Mouse (Mus musculus) monocyte, adult 2 months (primary cell): ENCODE results near the gene Lonp2.

Experiments used
- DNase-seq, 2 experiments: peaks; one replicate each; pipeline ENCODE4 v3.0.0; 2022; ENCODE audit warnings: low spot score in 2 of 2, low read depth in 1 of 2

Lonp2 gene

GRCm38 (mm10) chr8:86617759-86618387, 6.0 kb upstream of the Lonp2 start:
- DNase-seq: no peak

GRCm38 (mm10) chr8:86623551-86623910, 312 bp upstream of the Lonp2 start:
- no peak for DNase-seq

GRCm38 (mm10) chr8:86624915-86625314, 1.1 kb downstream of the Lonp2 start:
- no peak for DNase-seq

GRCm38 (mm10) chr8:86630212-86630611, 6.4 kb downstream of the Lonp2 start:
- DNase-seq: no peak

GRCm38 (mm10) chr8:86631395-86631794, 7.6 kb downstream of the Lonp2 start:
- no peak for DNase-seq

- no peak for DNase-seq
These were observed 14.0 kb downstream of the Lonp2 start for GRCm38 (mm10) chr8:86637826-86638225.

- DNase-seq: no peak
These were observed 15.1 kb downstream of the Lonp2 start for GRCm38 (mm10) chr8:86638981-86639380.

- DNase-seq: no peak
These were observed 18.8 kb downstream of the Lonp2 start for GRCm38 (mm10) chr8:86642682-86643081.

GRCm38 (mm10) chr8:86644661-86645060, 20.8 kb downstream of the Lonp2 start:
- no peak for DNase-seq

- DNase-seq: no peak
These were observed 23.9 kb downstream of the Lonp2 start for GRCm38 (mm10) chr8:86647771-86648170.

- no peak for DNase-seq
These were observed 27.6 kb downstream of the Lonp2 start for GRCm38 (mm10) chr8:86651416-86651815.

GRCm38 (mm10) chr8:86652546-86652945, 28.7 kb downstream of the Lonp2 start:
- DNase-seq: no peak

- DNase-seq: no peak
These were observed 30.7 kb downstream of the Lonp2 start for GRCm38 (mm10) chr8:86654578-86654977.

GRCm38 (mm10) chr8:86668750-86669149, 44.9 kb downstream of the Lonp2 start:
- no peak for DNase-seq

- no peak for DNase-seq
These were observed 45.4 kb downstream of the Lonp2 start for GRCm38 (mm10) chr8:86669259-86669658.

- DNase-seq: no peak
These were observed 62.8 kb downstream of the Lonp2 start for GRCm38 (mm10) chr8:86686629-86687028.

GRCm38 (mm10) chr8:86692107-86692506, 68.3 kb downstream of the Lonp2 start:
- no peak for DNase-seq

GRCm38 (mm10) chr8:86694011-86694410, 70.2 kb downstream of the Lonp2 start:
- DNase-seq: no peak

- no peak for DNase-seq
These were observed 71.9 kb downstream of the Lonp2 start for GRCm38 (mm10) chr8:86695703-86696102.

- DNase-seq: no peak
These were observed 75.1 kb downstream of the Lonp2 start for GRCm38 (mm10) chr8:86698811-86699421.

- DNase-seq: no peak
These were observed 75.6 kb downstream of the Lonp2 start for GRCm38 (mm10) chr8:86699471-86699870.

GRCm38 (mm10) chr8:86702453-86702852, 78.6 kb downstream of the Lonp2 start:
- DNase-seq: no peak

GRCm38 (mm10) chr8:86705317-86705716, 81.5 kb downstream of the Lonp2 start:
- no peak for DNase-seq
